Mouse (Mus musculus): ENCODE measurements around the gene Eif2ak3. TPM values are rescaled to one million over a fixed set of nuclear protein-coding genes. Genes with fewer than 3 reads are reported as not detected.
"Not testable (repeated sequence)": the region's sequence is repeated elsewhere in the genome, so short reads cannot be mapped to it uniquely, and the experiment has no call there.

Gene Eif2ak3
- polyA plus RNA-seq (2012; rRNA removed): 20.2 and 21.4 TPM in 2 replicates

DNA sequence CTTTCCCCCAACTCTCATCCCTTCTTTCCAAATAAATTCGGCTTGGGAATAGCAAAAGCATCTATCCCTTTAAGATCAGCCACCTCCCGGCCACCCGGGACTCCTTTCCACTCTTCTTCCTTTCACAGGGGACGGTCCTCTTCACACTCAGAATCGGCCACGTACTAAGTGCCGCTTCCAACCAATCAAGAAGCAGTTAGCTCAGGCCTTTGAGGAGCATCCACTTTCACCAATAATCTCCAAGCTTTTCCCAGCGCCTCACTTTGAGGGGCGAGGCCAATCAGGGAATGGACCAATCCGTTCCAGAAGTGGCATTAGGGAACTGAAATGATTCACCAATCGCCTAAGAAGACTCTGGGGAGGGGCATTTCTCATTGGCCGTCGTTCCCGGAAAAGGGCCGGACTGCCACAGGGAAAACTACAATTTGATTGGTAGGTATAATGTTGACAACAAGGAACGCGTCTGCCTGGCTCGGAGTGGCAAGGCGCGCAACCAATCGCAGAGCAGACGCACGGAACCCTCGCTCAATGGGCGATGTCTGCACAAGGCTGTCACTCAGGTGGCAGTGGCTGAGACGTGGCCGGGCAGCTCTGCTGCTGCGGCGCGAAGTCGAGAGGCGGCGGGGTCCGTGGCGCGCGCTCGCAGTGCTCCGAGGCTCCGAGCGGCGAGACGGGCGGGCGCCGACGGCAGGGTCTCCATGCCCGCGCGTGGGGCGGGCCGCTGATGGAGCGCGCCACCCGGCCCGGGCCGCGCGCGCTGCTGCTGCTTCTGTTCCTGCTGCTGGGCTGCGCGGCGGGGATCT, at the start of gene Eif2ak3:
TSS of gene Eif2ak3 (plus strand) at position 514 of the 803 bp plus-strand sequence.
- peak; percentile 99 for DNase-seq (ENCODE audit: low read depth)

DNA sequence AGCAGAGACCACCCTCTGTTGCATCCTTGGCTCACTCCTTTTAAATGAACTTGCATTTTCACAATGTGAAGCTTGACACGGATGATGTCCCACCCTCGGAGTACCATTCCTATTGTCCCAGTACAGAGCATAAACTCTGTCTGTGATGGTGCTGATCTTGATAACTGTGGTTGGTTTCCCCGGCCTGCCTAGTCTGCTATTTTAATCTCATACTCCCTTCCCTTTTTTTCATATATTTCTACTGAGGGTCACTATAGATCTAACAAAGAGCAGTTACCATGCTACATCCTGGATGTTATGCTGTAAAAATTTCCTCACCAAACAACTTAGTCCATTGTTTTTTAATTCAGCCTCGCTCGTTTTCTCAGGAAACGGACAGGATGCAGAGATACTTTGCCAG, 47.4 kb upstream of the Eif2ak3 start:
- no peak for DNase-seq (ENCODE audit: low read depth)

DNA sequence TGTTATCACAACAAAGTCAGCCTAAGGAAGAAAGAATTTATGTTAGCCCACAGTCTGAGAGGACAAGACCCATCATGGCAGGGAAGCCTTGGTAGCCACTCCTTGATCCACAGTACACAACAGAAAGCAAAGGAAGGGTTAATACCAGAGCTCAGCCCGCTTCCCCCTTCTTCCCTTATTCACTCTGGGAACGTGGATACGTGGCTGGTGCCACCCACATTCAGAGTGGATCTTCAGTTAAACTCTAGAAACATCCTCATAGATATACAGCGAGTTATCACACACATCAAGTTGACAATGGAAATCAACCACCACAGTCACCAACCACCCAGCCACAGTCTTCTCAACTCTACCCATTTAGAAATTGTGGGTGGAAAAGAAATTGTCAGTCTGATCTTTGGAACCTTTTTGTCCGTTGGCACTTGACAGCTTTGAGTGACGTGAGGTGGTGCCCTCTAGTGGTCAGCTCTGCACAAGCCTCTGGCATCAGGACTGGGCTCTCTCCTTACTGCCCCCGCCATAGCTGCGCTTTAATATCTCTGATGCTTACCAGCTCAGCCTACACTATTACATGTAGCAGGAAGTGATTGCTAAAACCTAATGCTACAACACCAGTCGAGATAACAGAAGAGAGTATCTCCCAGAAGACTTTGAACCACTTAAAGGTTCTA, 46.6 kb upstream of the Eif2ak3 start:
- DNase-seq (ENCODE audit: low read depth): no peak

DNA sequence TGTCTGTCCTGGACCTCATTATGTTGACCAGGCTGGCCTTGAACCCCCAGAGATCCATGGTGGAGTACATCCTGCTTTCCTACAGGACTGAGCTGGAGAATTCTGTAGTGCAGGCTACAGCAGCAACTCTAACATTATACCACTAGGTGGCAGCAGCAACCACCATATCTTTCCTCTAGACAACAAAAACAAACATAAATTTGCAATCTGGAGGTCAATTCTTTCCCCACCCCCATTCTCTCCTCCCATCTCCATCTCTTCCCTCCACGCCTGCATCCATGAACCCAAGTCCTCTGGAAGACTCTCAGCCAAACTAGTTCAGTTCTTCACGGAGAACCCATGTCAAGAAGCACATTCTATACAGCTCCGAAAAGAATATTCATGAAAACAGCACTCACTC, 39.7 kb upstream of the Eif2ak3 start:
- DNase-seq (ENCODE audit: low read depth): no peak

DNA sequence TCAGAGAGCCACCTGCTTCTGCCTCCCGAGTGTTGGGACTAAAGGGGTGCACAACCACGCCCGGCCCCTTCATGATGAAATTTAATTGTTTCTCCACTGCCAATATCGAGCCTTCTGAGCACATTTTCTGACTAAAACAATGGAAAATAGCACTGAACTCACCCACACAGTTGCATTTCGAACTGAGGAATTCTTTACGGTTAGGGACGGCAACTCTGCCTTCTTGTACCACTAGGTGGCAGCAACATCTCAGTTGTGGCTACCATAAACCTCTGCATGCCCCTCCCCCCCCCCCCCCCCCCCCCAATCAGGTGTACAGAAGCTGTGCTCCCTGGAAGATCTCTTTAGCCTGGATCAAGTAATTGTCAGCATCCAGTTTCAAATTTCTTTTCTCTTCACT, 39.0 kb upstream of the Eif2ak3 start:
- DNase-seq (ENCODE audit: low read depth): no peak

DNA sequence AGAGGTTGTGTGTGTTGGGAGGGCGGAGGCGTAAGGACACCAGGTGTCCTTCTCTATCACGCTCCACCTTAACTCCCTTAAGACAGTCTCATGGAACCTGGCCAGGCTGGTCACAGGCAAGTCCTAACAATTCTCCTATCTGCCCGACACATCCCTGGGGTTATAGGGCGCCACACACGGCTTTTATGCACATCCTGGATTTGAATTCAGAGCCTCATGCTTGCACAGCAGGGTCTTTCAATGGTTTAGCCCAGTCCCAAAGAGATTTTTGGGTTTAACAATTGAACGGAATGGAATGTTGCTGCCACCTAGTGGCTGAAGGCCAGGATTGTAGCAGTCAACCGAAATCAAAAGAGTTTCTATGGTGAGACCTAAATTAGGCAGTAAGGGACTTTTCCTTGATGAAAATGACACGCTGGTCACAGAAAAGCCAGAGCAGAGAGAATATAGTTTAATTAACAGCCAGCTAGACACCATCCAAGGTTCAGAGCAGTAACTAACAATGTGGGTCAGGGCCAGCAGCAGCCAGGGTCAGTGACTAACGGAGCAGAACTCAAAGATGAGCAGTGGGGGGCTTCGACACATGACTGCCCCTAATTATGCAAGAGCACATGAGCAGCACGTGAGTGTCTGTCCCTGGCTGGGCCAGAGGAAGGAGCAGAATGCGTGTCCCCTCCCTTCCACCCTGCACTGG, 38.3 kb upstream of the Eif2ak3 start:
- DNase-seq (ENCODE audit: low read depth): no peak

DNA sequence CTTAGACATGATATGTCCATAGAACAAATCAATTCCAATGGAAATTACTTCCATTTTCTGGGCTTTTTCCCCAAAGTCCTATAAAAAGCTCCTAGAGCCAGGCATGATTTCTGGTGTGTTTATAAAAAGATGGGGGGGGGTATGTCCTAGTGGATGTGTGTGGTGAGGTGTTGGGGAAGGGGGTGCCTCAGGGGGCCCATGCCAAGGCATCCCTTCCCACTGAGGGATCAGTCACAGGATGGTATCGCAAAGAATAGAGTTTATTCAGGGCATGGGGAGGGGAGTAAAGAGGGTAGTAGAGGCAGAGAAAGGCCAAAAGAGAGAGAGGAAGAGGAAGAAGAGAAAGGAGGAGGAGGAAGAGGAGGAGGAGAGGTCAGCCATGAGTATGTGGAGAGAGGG, 37.8 kb upstream of the Eif2ak3 start:
- no peak for DNase-seq (ENCODE audit: low read depth)

DNA sequence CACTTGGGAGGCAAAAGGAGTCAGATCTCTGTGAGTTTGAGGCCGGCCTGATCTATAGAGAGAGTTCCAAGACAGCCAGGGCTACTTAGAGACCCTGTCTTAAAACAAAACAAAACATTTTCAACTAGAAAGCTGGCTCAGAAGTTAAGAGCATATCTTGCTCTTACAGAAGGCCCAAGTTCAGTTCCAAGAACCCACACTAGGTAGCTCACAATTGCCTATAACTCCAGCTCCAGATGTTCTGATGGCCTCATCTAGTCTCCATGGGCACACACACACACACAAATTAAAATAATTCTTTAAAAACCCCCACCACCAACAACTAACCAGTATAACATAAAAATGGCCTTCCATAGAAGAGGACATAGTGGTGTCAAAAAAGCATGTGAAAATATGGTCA, 33.8 kb upstream of the Eif2ak3 start:
- DNase-seq (ENCODE audit: low read depth): no peak

DNA sequence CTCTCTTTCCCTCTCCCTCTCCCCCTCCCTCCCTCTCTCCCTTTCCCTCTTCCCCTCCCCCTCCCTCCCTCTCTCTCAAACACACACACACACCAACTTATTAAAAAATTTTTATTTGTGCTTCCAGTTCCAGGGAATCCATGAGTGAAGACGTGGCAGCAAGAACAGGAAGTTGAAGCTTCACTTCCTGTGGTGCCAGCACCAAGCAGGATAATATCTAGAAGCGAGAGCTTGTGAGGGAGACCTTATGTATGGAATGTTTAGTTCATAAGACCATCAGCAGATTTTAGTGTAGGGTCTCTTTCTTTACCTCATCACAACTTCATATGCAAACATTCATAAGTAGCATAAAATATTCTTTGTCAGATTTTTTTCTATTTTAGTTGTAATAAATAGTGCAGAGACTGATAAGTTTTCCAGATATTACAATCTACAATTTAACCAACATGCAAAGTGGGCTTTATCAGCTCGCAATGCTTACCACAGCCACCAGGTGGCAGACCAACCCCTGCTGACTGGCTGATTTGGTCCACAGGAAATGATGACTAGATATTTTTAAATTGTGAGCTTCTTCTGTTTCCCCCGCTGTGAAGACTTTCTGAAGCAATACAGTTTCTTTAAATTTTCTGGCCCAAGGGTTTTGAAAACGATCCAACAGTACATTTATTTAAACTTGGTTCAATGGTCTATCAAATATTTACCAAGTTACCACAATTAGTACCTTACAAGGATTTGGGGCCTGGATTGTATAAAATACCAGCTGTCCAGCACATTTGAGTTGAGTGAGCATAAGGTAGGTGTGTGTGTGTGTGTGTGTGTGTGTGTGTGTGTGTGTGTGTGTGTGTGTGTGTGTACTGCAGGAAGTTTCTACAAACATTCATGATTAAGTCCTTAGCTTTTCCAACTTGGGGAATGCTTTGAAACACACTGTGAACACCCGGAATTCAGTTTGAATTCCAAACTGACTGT, 32.5 kb upstream of the Eif2ak3 start:
- DNase-seq (ENCODE audit: low read depth): no peak

DNA sequence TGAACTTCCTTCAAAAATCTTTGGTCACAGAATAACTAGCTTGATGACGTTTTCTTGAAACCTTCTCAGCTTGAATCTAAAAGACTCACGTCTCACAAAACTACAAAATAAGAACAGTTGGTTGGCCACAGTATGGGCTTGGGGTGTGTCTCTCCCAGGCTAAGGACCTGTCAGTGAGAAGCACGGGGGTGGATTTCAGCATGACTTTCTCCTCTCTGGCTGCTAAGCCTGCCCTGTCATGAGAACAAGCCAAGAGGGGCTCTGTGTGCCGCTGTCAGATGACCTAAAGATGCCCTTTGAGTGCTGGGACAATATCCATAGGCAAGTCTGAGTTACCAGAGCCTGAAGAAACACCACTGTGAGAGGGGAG, 31.8 kb upstream of the Eif2ak3 start:
- no peak for DNase-seq (ENCODE audit: low read depth)

DNA sequence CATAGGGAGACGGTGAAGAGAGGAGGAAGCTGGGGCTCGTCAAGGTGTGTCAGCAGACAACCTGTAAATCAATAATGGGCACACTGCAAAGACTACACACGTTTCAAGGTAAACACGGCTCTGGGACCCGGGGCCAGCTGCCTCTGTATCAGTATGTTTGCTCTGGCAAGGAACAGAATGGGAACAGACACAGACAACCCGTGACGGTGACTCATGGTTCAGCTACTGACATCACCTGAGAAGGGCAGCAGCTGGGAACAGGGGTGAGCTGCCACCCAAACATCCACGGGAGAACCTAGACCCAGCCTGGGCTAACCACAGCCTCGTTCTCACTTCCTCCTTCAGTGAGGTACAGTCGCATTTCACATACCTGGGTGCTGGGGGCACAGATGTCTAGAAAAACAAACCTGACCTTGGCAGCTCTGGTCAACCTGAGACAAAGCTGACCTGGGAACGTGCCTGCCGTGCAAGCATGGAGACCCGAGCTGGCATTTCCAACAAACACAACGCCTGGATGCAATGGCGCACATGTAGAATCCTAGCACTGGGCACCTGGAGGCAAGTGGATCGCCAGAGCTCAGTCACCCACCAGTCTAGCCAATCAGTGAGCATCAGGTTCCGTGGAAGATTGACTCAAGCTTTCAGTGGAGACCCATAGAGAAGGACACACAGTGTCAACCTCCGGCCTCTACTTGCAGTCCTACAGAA, 30.2 kb upstream of the Eif2ak3 start:
- no peak for DNase-seq (ENCODE audit: low read depth)

DNA sequence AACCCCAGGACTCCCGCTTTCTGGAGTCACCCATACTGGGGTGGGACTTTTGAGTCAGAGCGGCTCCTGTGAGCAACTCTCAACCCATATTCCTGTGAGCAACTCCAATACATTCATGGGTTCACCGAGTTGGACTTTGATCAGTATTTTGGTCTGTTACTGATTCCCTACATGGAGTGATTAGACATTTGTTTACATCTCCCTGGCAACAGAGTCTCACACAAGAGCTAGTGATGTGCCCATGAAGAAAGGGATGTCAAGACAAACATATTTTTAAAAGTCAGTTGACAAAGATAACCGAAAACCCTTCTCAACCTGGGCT, 29.7 kb upstream of the Eif2ak3 start:
- no peak for DNase-seq (ENCODE audit: low read depth)

DNA sequence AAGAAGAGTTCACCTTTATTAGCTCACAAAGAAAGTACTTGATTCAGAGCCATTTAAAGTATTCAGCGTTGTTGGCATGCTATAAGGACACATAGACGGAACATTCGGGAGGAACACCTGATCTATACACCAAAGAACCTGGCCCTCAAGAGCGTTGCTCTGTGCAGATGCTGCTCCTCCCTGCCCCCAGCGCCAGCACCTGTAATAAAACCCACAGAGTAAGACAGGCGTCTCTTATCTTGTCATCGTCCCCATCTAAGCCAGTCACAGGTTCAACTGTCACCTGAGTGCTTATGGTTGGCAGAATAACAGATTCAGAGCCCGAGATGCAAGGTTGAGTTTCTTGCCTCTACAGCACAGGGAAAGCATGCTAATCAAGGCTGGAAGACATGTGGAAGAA, 28.8 kb upstream of the Eif2ak3 start:
- DNase-seq (ENCODE audit: low read depth): no peak

DNA sequence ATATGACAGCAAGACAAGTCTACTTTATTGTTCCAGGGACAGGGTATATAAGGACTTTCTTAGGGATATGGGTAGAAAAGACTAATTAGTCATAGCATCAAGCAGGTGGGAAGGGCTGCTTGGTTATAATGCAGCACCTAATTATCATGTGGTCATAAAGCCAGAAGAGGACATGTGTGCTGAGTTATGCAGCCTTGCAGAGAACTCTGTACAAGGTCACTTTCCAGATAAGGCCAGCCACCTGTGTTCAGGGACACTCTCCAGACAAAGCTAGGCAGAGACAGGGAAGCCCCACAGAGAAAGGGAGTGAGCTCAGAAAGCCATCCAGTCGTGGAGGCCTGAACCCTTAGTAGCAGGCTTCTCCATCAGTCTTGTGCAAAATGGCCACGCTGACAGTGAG, 22.7 kb upstream of the Eif2ak3 start:
- no peak for DNase-seq (ENCODE audit: low read depth)

DNA sequence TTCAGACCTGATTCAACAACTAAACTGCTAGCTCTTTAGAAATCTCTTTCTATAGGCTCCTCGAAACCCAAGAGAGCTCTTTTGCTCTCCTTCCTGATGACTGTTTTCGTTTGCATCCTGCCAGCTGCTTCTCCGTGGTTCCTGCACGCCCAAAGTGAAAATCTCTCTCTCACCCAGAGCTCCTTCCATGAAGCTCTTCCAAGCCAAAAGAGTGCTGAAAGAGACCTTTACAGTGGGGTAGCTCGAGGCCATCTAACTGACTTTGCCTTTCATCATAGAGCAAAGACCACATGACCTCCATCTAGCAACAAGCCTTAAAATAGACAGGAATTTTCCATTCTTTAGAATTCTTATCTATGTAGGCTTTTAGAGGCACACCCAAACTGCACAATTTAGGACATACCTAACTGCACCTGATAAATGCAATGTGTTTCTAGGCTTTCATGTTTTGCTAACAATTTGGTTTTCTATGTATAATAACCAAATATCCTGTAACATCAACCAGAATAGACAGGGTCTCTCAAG, 21.9 kb upstream of the Eif2ak3 start:
- DNase-seq (ENCODE audit: low read depth): no peak

DNA sequence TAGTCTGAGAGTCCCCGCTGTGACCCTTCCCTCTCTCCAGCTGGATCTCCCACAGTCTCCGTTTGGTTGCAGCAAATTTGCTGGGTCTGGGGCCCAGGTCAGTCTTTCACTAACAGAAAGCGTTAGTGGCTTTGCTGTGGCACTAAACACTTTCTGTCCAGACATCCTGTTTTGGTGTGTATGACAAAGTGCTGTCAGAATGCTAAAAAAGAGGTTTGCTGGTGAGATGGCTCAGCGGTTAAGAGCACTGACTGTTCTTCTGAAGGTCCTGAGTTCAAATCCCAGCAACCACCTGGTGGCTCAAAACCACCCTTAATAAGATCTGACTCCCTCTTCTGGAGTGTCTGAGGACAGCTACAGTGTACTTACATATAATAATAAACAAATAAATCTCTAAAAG, 21.0 kb upstream of the Eif2ak3 start:
- not testable (repeated sequence) for DNase-seq (ENCODE audit: low read depth)

DNA sequence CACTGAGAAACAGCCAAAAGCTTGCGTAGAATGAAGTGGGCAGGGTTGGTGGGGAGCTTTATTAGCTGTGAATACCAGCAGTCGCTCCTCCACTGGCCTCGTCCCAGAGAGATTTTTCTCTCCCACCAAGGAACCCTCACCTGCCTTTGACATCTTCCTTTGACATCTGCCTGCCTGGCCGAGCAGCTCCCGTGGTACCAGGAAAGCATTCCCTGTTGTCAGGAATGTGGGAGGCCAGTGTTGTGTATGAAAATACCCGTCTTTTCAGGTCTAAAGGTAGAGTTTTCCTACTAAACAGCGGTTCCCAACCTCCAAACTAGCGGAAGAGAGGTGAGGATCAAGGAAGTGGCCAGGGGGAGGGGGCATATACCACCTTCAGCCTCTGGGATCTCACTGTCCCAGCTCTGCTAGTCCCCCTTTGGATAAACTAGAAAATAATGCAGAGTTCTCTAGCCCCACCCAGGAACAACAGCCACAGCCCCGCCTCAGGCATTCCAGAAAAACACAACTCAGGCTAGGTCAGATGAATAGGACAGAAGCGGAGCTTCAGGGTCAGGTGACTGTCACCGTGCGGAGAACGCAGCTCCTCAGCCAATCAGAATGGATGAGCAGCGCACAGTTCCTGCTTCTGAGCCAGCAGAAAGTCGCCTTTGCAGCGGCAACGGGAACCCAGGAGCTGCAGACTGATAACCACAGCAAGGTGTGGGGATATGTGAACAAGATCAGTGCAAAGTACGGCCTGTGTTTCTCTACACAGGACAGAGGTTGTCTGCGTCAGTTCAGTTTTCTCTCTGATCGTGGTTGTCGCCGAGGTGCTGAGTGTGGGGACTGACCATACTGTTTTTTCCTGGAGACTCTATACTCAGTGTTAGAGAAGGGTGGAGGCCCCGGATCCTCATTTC, 20.0 kb upstream of the Eif2ak3 start:
- no peak for DNase-seq (ENCODE audit: low read depth)

DNA sequence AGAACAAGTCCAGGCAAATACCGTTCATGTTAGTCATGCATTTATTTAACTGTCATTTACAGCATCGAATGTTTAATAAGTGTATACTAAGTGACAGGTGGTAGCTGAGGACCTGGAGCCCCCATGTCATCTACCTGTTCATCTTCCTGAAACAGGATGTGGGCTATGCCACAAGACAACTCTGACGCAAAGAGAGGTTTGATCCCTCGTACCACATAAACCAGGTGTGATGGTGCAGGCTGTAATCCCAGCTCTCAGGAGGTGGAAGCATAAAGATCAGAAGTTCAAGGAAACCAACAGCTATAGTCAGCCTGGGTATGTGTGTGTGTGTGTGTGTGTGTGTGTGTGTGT, 19.4 kb upstream of the Eif2ak3 start:
- DNase-seq (ENCODE audit: low read depth): no peak

DNA sequence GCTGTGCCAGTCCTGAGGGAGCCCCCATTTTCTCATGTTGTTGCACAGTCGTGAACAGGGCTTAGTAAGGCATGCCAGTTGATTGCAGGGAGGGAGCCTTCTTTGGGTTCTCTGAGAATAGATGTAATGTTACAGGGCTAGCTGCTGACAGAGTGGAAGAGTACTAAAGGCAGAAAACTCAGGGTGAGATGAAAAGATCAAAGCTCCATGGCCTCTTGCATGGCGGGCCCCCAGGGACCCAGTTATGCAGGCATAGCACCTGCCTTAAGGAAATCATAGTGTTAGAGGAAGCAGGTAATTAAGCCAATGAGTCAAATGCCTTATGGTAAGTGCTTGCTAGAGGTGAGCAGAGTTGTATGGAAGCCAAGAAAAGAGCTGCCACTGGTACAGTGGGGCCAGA, 14.9 kb upstream of the Eif2ak3 start:
- no peak for DNase-seq (ENCODE audit: low read depth)

DNA sequence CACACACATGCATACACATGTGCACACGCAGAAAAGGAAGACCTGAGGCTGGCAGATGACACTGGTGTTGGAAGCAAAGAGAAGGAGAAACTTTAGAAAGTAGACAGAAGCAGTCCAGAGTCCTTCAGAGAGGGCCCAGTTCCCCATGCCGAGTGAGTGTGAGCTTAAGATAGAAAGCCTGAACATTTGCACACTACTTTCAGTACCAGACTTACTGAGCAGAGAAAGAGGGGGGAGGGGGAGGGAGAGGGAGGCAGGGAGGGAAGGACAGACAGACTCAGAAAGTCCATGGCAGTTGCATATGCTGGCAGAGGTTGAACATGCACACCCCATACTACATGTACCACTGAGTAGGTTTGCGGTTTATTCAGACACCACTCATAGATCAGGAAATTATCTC, 13.8 kb upstream of the Eif2ak3 start:
- DNase-seq (ENCODE audit: low read depth): no peak
